Mouse (Mus musculus): ENCODE measurements around the gene Calm4. TPM values are rescaled to one million over a fixed set of nuclear protein-coding genes. Genes with fewer than 3 reads are reported as not detected.

Gene Calm4
- total RNA-seq (2023): not detected

GRCm38 (mm10) chr13:3837312-3837807, at the start of gene Calm4:
Gene Calm4, plus strand, starts transcription at chr13:3837757.

GRCm38 (mm10) chr13:3804186-3804585, 33.4 kb upstream of the Calm4 start, which contains the start of gene Calml3:
Gene Calml3, minus strand, starts transcription at chr13:3804316.

GRCm38 (mm10) chr13:3853648-3854333, 16.2 kb downstream of the Calm4 start, which contains the start of gene Calm5:
Gene Calm5, plus strand, starts transcription at chr13:3854173.

Other genes starting within 250 kb of the Calm4 start
- 80.2 TPM for gene Fam208b, start 226.6 kb upstream of the Calm4 start, total RNA-seq (2023)
- gene Asb13, start 203.7 kb upstream of the Calm4 start, total RNA-seq (2023): 38.6 TPM
- not detected for gene Calml3, start 33.4 kb upstream of the Calm4 start, total RNA-seq (2023)
- gene Calm5, start 16.4 kb downstream of the Calm4 start, total RNA-seq (2023): not detected
- 31.0 TPM for gene Net1, start 80.5 kb downstream of the Calm4 start, total RNA-seq (2023)
- not detected for gene Tubal3, start 80.5 kb downstream of the Calm4 start, total RNA-seq (2023)
- not detected for gene Ucn3, start 107.6 kb downstream of the Calm4 start, total RNA-seq (2023)
- gene Akr1c14, start 211.3 kb downstream of the Calm4 start, total RNA-seq (2023): not detected